Mouse (Mus musculus): Measurements from ENCODE around the gene Ascl1.
A peak's percentile ranks its signal among the peaks of the same experiment; 100 is the strongest.

The Ascl1 gene

DNA sequence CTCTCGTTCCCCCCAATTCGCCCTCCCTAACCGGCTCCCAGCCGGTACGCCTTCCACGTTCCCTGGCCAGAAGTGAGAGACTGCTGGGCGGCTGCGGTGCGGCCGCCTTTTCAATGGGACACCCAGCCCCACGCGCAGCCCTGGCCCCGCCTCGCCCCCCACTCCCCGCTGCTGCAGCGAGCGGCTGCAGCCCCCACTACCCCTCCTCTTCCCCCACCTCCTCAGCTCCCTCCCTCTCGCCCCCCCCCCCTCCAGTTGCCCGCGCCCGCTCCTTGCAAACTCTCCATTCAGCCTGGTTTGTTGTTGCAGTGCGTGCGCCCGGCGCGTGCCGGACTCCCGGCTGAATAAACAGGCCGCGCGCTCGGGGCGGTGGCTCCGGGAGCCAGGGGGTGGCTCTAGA is at the start of gene Ascl1:
TSS of gene Ascl1 (minus strand) at position 85 of the 400 bp plus-strand sequence.
- no peak for DNase-seq (ENCODE audit: low read depth)

DNA sequence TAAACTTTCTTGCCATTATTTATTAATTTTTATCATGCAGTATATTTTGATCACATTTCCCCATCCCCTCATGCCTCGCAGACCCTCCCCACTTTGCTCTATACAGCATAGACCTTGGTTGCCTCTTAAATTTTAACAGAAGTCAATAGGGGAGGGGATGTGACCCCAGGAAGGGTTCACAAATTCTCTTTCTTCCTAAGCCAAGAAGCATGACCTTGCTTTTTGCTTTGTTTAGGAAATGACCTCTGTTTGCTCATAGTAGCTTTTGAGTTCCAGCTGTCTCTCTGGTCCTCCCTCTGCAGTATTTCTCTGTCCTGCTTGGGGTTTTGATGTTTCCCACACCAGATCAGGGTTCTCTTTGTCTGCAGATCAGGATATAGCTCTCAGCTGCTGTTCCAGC is 40.7 kb upstream of the Ascl1 start:
- no peak for DNase-seq (ENCODE audit: low read depth)

DNA sequence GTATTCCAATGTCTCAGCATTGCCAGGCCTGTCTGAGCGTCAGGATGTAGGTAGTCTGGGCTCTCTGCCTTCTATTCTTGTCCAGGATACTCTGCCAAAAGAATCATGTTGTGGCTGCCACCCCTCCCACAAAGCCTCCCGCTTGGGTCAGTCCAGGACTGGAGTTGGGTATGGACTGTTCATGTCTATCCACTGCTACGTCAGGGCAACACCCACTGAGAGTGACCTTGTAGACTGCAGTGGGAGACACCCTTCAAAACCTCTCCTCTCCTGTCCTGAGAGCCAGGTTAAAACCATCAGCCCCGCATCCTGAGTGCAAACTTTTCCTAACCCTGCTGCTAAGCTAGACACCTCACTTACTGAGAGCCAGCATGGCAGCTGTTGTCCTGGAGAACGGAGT is 28.2 kb upstream of the Ascl1 start, which contains the start of gene Pah:
TSS of gene Pah (plus strand) at position 150 of the 400 bp plus-strand sequence.
- no peak for DNase-seq (ENCODE audit: low read depth)

DNA sequence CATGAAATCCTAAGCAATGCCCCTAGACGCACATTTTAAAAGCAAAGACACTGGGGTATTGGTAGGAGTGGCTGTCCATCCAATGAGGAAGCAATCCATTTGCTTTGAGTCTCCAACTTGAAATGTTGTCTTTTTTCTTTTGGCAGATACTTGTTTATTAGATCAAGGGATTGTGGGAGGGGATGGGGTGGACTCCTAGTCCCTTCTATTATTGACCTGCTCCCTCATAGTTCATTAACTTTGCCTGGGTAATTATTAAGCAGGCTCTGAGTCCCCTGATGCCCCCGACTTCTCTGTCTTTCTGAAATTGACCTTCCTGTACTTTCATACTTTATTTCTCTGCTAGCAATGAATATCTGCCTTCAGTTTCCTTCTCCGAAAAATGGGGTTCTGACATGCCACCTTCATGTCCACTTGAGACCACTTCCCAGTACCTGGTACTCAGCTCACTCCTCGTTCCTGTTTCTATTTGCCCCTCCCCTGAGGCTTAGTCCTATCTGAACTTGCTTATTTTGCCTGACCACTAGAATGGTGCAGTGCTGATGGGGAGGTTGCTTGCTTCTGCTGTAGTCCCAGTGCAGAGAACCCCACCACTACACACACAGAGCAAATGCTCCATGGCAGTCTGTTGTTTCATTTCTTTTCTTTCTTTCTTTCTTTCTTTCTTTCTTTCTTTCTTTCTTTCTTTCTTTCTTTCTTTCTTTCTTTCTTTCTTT is 27.1 kb upstream of the Ascl1 start:
- DNase-seq (ENCODE audit: low read depth) = no peak

DNA sequence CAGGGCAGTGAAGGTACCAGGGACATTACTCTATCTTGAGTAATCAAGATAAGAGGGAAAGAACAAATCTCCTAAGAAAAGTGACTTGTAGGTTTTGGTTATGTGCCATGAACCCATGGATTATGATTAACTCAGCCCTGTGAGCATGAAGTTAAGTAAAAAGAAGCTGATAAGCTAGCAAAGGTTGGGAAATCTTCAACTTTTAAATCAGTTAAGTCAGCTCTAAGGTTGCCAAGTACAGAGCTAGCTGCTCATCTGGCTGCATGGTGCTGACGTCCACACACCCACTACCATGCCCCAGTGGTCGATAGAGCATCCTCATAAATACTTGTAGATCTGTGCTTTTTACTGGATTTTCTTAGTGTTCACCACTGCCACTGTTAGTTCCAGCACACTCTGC is 25.1 kb upstream of the Ascl1 start:
- DNase-seq (ENCODE audit: low read depth) = no peak

DNA sequence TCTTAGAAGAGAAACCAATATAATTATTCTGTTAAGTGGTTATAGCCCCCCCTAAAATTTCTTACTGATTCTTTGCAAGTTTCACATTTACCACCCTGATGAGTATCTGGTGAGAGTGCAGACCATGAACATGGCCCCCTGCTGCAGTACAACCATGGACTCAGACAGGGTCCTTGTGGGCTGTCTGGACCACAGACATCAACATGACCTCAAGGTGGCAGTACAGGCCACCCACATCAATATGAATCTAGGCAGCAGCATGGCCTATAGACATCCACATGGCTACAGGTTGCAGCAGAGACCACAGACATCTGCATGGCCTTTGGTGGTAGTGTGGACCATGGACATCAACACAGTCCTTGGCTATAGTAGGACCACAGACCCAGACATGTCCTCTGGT is 19.6 kb upstream of the Ascl1 start:
- DNase-seq (ENCODE audit: low read depth) = no peak

DNA sequence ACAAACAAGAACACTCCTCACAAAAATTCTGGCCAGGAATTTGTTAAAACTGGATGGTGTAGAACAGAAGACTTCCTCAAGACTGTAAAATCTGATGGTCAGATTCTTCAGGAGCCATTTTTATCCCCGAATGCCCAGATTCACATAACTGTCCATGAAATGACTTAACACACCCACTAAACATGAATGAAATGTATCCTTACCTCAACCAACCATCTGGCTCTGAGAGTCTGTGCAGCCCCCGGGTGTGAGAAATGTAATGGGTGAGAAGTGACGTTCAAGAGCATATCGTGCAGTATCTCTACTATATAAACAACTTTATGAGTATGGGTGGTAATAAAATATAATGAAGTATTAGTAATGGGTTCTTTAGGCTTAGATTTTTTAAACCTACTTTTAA is 15.1 kb upstream of the Ascl1 start:
- no peak for DNase-seq (ENCODE audit: low read depth)

DNA sequence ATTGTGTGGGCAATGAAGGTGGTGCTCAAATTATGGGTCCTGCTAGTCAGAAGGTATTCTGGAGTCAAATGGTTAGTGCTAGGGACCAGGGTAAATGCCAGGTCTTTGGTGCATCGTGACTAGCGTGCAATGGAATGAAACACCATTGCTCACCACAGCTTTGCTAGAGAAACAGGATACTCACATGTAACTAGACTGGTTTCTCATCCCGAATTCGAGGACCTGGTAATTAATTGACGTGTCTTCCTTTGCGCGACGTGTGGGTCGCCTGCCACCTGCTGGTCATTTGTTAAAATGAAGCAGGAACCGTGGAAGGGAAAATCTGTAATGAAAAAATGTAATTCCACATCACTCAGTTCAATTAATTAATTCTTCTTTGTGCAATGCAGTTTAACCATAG is 10.5 kb upstream of the Ascl1 start:
- peak; percentile 11 for DNase-seq (ENCODE audit: low read depth)

DNA sequence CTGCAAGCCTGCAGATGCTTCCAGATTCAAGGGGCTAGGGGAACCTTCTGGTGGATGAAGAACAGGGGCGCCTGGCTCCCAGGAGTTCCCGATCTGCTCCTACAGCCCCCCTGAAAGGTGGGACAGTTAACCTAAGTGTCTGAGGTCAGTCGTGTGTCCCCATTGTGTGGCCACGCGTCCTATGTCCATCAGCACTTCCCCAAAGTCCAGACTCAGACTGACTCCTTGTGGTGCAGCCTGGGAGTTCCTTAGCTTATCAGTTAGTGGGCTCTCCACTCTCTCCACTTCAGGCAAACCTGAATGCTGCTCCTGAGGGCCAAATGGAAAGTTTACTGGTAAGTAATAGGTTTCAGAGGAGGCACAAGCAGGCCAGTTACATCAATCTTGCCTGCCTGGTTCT is 8.8 kb upstream of the Ascl1 start:
- no peak for DNase-seq (ENCODE audit: low read depth)

DNA sequence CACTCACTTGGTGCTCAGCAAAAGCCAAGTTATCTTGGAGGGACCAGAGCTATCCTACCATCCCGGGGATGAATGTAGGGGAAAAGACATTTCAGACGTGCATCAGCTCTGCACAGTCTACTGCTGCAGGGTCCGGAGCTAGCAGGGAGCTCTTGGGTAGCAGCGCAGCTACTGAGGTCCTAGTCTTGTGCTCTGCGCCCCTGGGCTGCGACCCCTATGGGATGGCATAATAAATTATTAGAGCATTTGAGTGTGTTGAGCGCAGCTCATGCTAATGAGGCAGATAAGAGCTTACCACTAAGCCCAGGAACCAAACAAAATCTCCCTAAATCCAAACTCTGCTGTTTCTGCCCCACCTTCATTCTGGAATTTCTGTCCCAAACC is 8.2 kb upstream of the Ascl1 start:
- DNase-seq (ENCODE audit: low read depth) = no peak

DNA sequence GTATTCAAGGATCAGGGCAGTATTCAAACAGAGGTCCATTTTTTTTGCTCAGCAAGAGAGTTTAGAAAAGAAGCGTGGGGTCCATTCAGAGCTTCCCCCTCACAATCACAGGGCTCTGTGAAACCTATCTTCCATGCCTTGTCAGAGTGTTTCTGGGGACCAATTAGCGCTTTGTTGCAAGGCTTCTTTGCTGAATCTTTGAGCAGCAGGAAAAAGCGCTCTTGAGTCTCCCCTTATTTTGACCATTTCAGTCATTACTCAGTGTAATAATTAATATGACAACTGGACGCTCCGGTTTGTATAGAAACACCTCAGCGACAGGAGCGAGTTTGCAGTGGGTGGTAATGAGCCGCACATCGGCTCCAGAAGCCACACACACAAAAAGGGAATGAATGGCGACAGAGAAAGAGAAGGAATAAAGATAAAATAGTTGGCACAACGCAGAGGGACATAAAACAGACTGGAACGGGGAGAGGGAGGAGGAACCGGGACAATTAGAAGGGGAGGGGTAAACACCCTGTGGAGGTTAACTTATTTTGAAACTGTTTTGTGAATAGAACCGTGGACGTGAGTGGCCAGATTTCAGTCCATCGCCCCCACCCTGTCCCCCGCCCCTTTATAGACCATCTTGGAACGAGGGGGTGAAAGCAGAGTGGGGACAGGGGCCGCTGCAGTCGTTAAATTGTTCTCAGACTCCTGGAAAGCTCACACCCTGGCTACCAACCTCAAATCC is 7.6 kb upstream of the Ascl1 start:
- DNase-seq (ENCODE audit: low read depth) = no peak

DNA sequence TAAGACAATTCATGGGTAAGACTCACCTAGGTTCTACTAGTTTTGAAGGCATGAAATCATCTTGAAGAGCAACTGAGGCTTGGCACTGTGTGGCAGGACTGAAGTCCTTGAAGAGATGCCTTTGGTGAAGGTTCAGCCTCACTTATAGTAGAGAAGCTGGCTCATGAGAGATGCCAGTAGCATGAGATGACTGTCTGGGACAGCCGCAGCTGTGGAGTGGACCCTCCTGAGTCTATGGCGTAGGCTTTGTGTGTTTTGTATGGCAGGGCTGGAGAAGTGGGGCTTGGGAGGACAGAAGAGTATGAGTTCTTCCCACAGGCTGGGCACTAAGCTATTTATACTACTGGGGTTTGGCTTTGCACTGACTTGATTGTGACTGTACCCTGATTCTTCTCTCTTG is 3.6 kb upstream of the Ascl1 start:
- no peak for DNase-seq (ENCODE audit: low read depth)

DNA sequence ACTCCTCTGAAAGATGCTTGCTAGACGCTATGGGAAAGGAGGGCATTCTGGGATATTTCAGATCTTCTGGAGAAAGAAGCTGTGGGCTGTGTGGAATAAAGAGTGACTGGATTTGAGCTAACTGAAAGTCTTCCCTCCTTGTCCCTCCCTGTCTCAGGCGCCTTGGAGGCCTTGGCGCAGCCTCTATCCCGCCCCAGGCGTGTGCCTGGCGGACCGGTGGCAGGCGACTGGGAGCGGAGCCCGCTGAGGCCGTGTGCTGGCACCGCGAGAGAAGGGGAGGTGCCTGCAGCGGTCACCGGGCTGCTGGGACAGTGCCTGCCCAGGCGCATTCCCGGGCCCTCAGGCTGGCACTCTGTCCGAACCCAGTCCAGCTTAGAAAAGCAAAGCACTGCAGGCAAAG is 1.1 kb upstream of the Ascl1 start:
- DNase-seq (ENCODE audit: low read depth) = no peak

DNA sequence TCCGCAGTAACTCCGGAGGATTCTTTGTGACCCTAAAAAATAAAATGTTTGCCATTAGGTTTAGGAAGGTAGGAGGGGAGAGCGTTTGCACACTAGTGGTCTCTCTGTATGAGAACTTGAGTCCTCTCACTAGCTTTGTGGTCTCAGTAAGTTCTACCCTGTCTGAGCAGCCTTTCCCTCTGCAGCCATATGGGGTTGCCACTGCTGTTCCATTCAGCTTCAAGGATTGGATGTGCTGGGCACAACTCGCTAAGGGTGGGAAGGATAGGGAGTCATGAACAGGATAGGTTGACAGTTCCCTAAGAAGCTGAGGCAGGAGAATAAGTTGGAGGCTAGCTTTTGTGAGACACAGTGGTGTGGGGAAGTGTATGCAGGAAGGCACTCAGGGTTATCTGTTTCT is 716 bp upstream of the Ascl1 start:
- no peak for DNase-seq (ENCODE audit: low read depth)

DNA sequence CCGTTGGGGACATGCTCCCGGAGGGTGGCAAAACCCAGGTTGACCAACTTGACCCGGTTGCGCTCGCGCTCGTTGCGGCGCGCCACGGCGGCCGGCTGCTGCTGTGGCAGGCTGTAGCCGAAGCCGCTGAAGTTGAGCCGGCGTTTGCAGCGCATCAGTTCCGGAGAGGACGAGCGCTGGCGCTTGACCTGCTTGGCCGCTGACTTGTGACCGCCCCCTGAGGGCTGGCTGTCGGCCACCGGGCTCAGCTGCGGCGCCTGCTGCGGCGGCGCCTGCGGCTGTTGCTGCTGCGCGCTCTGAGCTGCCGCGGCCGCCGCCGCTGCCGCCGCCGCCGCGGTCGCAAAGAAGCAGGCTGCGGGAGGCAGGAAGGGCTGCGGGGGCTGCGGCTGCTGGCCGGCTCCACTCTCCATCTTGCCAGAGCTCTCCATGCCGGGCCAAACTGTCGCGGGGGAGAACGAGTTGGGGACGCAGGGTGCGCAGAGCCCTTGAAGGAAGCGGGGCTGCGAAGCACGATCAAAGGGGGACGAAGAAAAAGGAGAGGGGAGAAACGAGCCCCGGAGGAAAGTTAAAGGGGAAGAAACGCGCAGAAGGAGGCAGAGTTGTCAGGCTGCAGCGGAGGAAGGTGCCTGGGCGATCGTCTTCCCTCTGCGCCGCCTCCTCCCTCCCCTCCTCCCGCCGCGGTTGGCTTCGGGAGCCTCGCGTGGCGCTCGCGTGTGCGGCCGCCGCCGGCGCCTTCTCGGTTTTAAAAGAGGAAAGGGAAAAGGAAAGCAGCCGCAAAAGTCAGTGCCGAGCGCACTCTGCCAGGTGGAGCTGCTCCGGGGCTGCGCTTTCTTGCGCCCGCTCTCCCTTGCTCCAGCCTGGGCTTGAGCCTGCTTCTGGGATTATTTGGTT is 554 bp downstream of the Ascl1 start:
- no peak for DNase-seq (ENCODE audit: low read depth)

DNA sequence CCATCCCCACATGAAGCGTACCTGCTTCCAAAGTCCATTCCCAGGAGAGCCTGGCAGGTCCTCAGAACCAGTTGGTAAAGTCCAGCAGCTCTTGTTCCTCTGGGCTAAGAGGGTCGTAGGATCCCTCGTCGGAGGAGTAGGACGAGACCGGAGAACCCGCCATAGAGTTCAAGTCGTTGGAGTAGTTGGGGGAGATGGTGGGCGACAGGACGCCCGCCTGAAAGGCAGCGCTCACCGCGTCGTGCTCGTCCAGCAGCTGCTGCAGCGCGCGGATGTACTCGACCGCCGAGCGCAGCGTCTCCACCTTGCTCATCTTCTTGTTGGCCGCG is 1.2 kb downstream of the Ascl1 start:
- DNase-seq (ENCODE audit: low read depth) = no peak

DNA sequence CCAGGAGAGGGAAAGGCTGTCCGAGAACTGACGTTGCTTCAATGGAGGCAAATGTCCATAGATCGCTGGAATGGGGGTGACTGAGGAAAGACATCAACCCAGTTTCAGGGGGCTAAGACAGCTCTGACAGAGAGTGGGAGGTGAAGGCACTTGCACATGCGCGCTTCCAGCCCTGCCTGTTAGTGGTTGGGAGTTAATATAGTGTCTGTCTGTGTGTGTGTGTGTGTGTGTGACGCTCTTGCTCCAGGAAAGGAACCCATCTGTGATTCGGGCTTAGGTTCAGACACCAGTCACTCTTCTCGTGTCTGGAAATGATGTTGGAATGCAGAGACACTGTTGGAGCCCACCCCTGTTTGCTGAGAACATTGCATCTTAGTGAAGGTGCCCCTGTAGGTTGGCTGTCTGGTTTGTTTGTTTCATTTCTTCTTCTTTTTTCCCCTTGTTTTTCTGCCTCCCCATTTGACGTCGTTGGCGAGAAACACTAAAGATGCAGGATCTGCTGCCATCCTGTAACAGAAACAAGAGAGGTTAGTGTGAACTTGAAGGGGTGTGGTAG is 1.9 kb downstream of the Ascl1 start:
- no peak for DNase-seq (ENCODE audit: low read depth)

DNA sequence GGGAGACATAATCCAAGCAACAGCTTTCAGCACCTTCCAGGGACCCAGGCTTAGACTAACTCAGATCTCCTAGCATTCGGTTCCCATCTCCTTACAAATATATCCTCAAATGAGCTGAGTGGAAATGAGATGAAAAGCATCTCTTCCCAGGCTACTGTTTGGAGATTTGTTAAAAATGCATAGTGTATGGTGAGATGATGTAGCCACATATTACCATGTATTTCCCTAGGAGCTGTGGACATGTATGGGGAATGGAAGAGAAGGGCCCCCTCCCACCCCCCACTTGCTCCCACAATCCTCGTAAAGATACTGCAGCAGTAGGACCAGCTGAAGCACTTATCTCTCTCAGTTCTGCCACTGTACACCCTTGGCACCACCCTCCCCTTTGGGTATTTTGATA is 3.1 kb downstream of the Ascl1 start:
- no peak for DNase-seq (ENCODE audit: low read depth)

DNA sequence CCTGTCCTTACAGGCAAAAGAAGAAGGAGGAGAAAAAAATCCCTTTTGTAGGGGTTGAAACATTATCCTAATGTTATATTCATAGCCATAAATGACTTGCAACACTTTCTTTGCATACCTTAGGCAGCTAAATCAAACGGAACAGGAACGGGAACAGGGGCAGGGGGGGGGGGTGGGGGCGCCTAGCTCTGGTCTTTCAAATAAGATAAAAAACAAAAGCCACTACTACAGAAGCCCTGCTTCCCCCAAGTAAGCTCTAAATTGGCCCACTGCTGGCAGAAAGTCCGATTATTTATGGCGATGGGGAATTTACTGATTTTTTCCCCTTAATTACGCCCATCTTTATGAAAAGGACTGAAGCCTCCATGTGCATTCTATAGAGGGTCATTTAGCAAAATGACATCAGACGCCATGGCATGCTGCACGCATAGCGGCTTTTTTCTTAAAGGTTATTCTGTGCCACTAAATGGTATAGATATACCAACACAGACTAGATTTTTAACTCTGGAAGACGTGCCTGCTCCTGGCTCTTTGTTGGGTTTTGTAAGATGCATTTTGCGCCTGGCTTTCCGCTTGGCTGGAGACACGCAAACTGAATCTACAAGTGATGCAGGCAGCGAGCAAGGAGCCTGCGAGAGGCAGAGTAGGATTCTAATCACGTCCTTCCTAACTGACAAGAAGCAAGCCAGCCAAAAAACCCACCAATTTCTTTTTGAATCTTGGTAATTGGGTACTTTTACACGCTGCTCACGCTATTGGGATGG is 4.0 kb downstream of the Ascl1 start:
- no peak for DNase-seq (ENCODE audit: low read depth)

DNA sequence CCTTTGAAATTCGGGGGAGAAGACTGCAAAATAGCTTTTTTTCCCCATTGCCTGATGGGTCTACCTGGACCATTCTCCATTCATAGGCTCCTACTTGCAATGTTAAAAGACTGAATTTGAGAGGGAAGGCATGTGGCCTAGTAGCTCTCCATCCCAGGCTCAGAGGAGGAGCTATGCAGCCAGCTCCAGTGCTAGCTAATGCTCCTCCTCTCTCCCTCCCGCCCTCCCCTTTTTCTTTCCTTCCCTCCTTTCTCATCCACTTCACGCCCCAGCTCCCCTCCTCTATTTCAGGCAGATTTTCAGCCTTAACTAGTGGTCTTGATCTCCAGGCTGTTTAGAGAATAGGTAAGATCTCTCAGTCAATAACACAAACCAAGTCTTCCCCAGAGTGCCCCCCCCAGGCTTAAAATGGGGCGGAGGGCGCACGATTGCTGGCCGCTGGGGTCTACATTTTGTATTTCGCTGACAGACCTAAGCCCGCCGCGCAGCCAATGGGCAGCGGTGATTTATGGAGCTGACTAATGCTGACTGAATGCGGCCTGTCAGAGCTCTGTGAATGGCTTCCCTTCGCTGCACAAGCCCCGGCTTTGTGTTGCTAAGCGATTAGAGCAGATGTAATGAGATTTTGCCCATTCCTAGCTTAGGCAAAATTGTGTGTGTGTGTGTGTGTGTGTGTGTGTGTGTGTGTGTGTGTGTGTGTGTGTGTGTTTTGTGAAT is 4.9 kb downstream of the Ascl1 start:
- no peak for DNase-seq (ENCODE audit: low read depth)

Data from naive thymus-derived CD4-positive, alpha-beta T cell, adult 2 months (primary cell).